Mouse (Mus musculus) MEL (cell line): Measurements from ENCODE around the gene Cyb5b. TPM values are rescaled to one million over a fixed set of nuclear protein-coding genes. Genes with fewer than 3 reads are reported as not detected.
A peak's percentile ranks its signal among the peaks of the same experiment; 100 is the strongest.

ENCODE experiments used
- DNase-seq: peaks from one replicate; pipeline ENCODE4 v3.0.0; 2011; ENCODE audit warnings: low read depth, low spot score
- H3K27ac ChIP-seq: 2 replicates; pipeline ENCODE4 v1.5.1; 2012; ENCODE audit warnings: low read depth, mild to moderate bottlenecking, control low read depth, low read length, moderate library complexity; ENCODE audit not compliant: control insufficient read depth
- H3K27me3 ChIP-seq, 2 experiments: fragments of 150-350 bp in 1 of 2; sonication (generic) in 1 of 2; 2 replicates each; pipeline ENCODE4 v1.6.1; 2012; ENCODE audit warnings: low read length in 2 of 2, mild to moderate bottlenecking in 2 of 2, improper control_type of control experiment in 1 of 2, moderate library complexity in 1 of 2; ENCODE audit not compliant: insufficient read depth in 2 of 2, control insufficient read depth in 1 of 2
- H3K36me3 ChIP-seq, 2 experiments: 2 replicates each; pipeline ENCODE4 v1.6.1; 2012 to 2014; ENCODE audit warnings: low read length in 2 of 2, improper control_type of control experiment in 1 of 2, inconsistent platforms in 1 of 2, mild to moderate bottlenecking in 1 of 2; ENCODE audit not compliant: insufficient read depth in 2 of 2, control insufficient read depth in 1 of 2
- H3K4me1 ChIP-seq, 2 experiments: fragments of 150-350 bp in 1 of 2; sonication (generic) in 1 of 2; 2 replicates each; pipeline ENCODE4 v1.6.1; 2012; ENCODE audit warnings: low read length in 2 of 2, improper control_type of control experiment in 1 of 2, mild to moderate bottlenecking in 1 of 2; ENCODE audit not compliant: insufficient read depth in 2 of 2, control insufficient read depth in 1 of 2
- H3K4me3 ChIP-seq, 2 experiments: fragments of 150-350 bp in 1 of 2; sonication (generic) in 1 of 2; 2 replicates each; pipeline ENCODE4 v1.5.1; 2012; ENCODE audit warnings: low read depth in 2 of 2, low read length in 2 of 2, mild to moderate bottlenecking in 2 of 2, moderate library complexity in 2 of 2, control low read depth in 1 of 2, improper control_type of control experiment in 1 of 2; ENCODE audit not compliant: control insufficient read depth in 1 of 2, insufficient read depth in 1 of 2
- H3K79me2 ChIP-seq: 2 replicates; pipeline ENCODE4 v1.6.1; 2012; ENCODE audit warnings: mild to moderate bottlenecking, low read length, moderate library complexity; ENCODE audit not compliant: control insufficient read depth, poor library complexity, insufficient read depth
- H3K9ac ChIP-seq: 2 replicates; pipeline ENCODE4 v1.6.1; 2012; ENCODE audit warnings: low read depth, mild to moderate bottlenecking, control low read depth, low read length, moderate library complexity; ENCODE audit not compliant: control insufficient read depth, poor library complexity, severe bottlenecking
- H3K9me3 ChIP-seq: fragments of 150-350 bp; sonication (generic); replicated peaks from 2 replicates; pipeline ENCODE4 v1.6.1; 2012; ENCODE audit warnings: mild to moderate bottlenecking, low read length, improper control_type of control experiment, moderate library complexity; ENCODE audit not compliant: insufficient read depth
- CHD1 ChIP-seq: IDR thresholded peaks from 2 replicates; pipeline ENCODE4 v1.6.1; 2012; ENCODE audit warnings: low read depth, mild to moderate bottlenecking, inconsistent platforms, low read length, improper control_type of control experiment
- CHD2 ChIP-seq: IDR thresholded peaks from 2 replicates; pipeline ENCODE4 v1.6.1; 2011; ENCODE audit warnings: low read length, improper control_type of control experiment
- ELF1 ChIP-seq: IDR thresholded peaks from 2 replicates; pipeline ENCODE4 v1.6.1; 2014; ENCODE audit warnings: low read depth, mild to moderate bottlenecking, inconsistent platforms, low read length, improper control_type of control experiment, moderate library complexity
- EP300 ChIP-seq, 2 experiments: IDR thresholded peaks; 2 replicates each; pipeline ENCODE4 v1.6.1; 2011; ENCODE audit warnings: improper control_type of control experiment in 2 of 2, low read length in 2 of 2, low read depth in 1 of 2, mild to moderate bottlenecking in 1 of 2
- ETS1 ChIP-seq: IDR thresholded peaks from 2 replicates; pipeline ENCODE4 v1.6.1; 2012; ENCODE audit warnings: low read depth, mild to moderate bottlenecking, inconsistent platforms, low read length, improper control_type of control experiment, moderate library complexity
- GABPA ChIP-seq: IDR thresholded peaks from 2 replicates; pipeline ENCODE4 v1.6.1; 2012; ENCODE audit warnings: low read depth, mild to moderate bottlenecking, inconsistent platforms, low read length, improper control_type of control experiment, moderate library complexity
- GATA1 ChIP-seq: IDR thresholded peaks from 2 replicates; pipeline ENCODE4 v1.6.1; 2011; ENCODE audit warnings: low read depth, low read length, improper control_type of control experiment
- HCFC1 ChIP-seq: IDR thresholded peaks from 2 replicates; pipeline ENCODE4 v1.6.1; 2012; ENCODE audit warnings: low read depth, mild to moderate bottlenecking, inconsistent platforms, low read length, improper control_type of control experiment, moderate library complexity
- JUND ChIP-seq: IDR thresholded peaks from 2 replicates; pipeline ENCODE4 v1.6.1; 2011; ENCODE audit warnings: low read depth, mild to moderate bottlenecking, improper control_type of control experiment, low read length
- KAT2A ChIP-seq: conservative IDR thresholded peaks from 2 replicates; pipeline ENCODE4 v1.6.1; 2012; ENCODE audit warnings: low read depth, low read length, improper control_type of control experiment, inconsistent platforms
- MAFK ChIP-seq: IDR thresholded peaks from 2 replicates; pipeline ENCODE4 v1.6.1; 2011; ENCODE audit warnings: low read depth, mild to moderate bottlenecking, low read length, improper control_type of control experiment, borderline replicate concordance
- MAX ChIP-seq: IDR thresholded peaks from 2 replicates; pipeline ENCODE4 v1.6.1; 2011; ENCODE audit warnings: low read length, improper control_type of control experiment
- MEF2A ChIP-seq: IDR thresholded peaks from 2 replicates; pipeline ENCODE4 v1.6.1; 2014; ENCODE audit warnings: low read depth, mild to moderate bottlenecking, inconsistent platforms, low read length, improper control_type of control experiment; ENCODE audit not compliant: poor library complexity, insufficient replicate concordance, severe bottlenecking; ENCODE audit errors: extremely low read depth
- MXI1 ChIP-seq: IDR thresholded peaks from 2 replicates; pipeline ENCODE4 v1.6.1; 2011; ENCODE audit warnings: mild to moderate bottlenecking, low read depth, low read length, improper control_type of control experiment
- MYB ChIP-seq: IDR thresholded peaks from 2 replicates; pipeline ENCODE4 v1.6.1; 2011; ENCODE audit warnings: mild to moderate bottlenecking, low read depth, low read length, improper control_type of control experiment
- MYC ChIP-seq: IDR thresholded peaks from 2 replicates; pipeline ENCODE4 v1.6.1; 2011; ENCODE audit warnings: low read depth, mild to moderate bottlenecking, low read length, improper control_type of control experiment, moderate library complexity
- NELFE ChIP-seq: IDR thresholded peaks from 2 replicates; pipeline ENCODE4 v1.6.1; 2011; ENCODE audit warnings: low read depth, low read length, improper control_type of control experiment
- POLR2A ChIP-seq, 2 experiments: IDR thresholded peaks; 2 replicates each; pipeline ENCODE4 v1.6.1; 2011 to 2012; ENCODE audit warnings: low read length in 2 of 2, mild to moderate bottlenecking in 2 of 2, control low read depth in 1 of 2, improper control_type of control experiment in 1 of 2, low read depth in 1 of 2, moderate library complexity in 1 of 2; ENCODE audit not compliant: control insufficient read depth in 1 of 2, insufficient read depth in 1 of 2, poor library complexity in 1 of 2
- POLR2AphosphoS5 ChIP-seq: IDR thresholded peaks from 2 replicates; pipeline ENCODE4 v1.6.1; 2012; ENCODE audit warnings: low read depth, borderline replicate concordance, mild to moderate bottlenecking, inconsistent platforms, low read length, moderate library complexity, mixed read lengths
- RAD21 ChIP-seq: IDR thresholded peaks from 2 replicates; pipeline ENCODE4 v1.6.1; 2011; ENCODE audit warnings: mild to moderate bottlenecking, low read depth, low read length, improper control_type of control experiment
- RCOR1 ChIP-seq: IDR thresholded peaks from 2 replicates; pipeline ENCODE4 v1.6.1; 2012; ENCODE audit warnings: low read depth, mild to moderate bottlenecking, inconsistent platforms, low read length, improper control_type of control experiment
- SIN3A ChIP-seq: IDR thresholded peaks from 2 replicates; pipeline ENCODE4 v1.6.1; 2012; ENCODE audit warnings: low read length, improper control_type of control experiment, inconsistent platforms
- TAL1 ChIP-seq: IDR thresholded peaks from 2 replicates; pipeline ENCODE4 v1.6.1; 2012; ENCODE audit warnings: mild to moderate bottlenecking, inconsistent platforms, low read length, moderate library complexity, mixed read lengths
- TBP ChIP-seq: IDR thresholded peaks from 2 replicates; pipeline ENCODE4 v1.8.0; 2011; ENCODE audit warnings: low read depth, low read length, improper control_type of control experiment
- TCF12 ChIP-seq: IDR thresholded peaks from 2 replicates; pipeline ENCODE4 v1.6.1; 2014; ENCODE audit warnings: low read depth, mild to moderate bottlenecking, inconsistent platforms, low read length, improper control_type of control experiment, moderate library complexity
- USF1 ChIP-seq: IDR thresholded peaks from 2 replicates; pipeline ENCODE4 v1.6.1; 2014; ENCODE audit warnings: low read depth, mild to moderate bottlenecking, inconsistent platforms, low read length, improper control_type of control experiment, moderate library complexity
- USF2 ChIP-seq, 2 experiments: IDR thresholded peaks; 2 replicates each; pipeline ENCODE4 v1.6.1; 2011 to 2012; ENCODE audit warnings: improper control_type of control experiment in 2 of 2, low read length in 2 of 2, borderline replicate concordance in 1 of 2, inconsistent platforms in 1 of 2, low read depth in 1 of 2, mild to moderate bottlenecking in 1 of 2; ENCODE audit not compliant: insufficient read depth in 1 of 2
- ZC3H11A ChIP-seq: IDR thresholded peaks from 2 replicates; pipeline ENCODE4 v1.6.1; 2012; ENCODE audit warnings: low read depth, mild to moderate bottlenecking, inconsistent platforms, low read length, improper control_type of control experiment
- ZMIZ1 ChIP-seq: IDR thresholded peaks from 2 replicates; pipeline ENCODE4 v1.6.1; 2012; ENCODE audit warnings: low read depth, mild to moderate bottlenecking, inconsistent platforms, low read length, improper control_type of control experiment, moderate library complexity
- ZNF384 ChIP-seq: IDR thresholded peaks from 2 replicates; pipeline ENCODE4 v1.6.1; 2012; ENCODE audit warnings: low read depth, mild to moderate bottlenecking, inconsistent platforms, low read length, improper control_type of control experiment
- polyA plus RNA-seq, 2 experiments: library from polyadenylated mRNA; stranded (reverse) in 1 of 2; unstranded in 1 of 2; fragments of >175 nt in 1 of 2; fragments of >200 nt in 1 of 2; gene quantifications; 2 replicates each; pipeline versions ENCODE4 v1.2.1 to v1.2.4; 2012; ENCODE audit warnings: low replicate concordance in 2 of 2, low read depth in 1 of 2; ENCODE audit not compliant: insufficient read length in 2 of 2, insufficient read depth in 1 of 2, missing spikeins in 1 of 2
- total RNA-seq: library from RNA; depleted of rRNA; stranded (reverse); fragments of 300-350 nt; gene quantifications from 2 replicates; pipeline ENCODE4 v1.2.3, GENCODE M21; 2012

Cyb5b gene
- total and polyA plus RNA-seq, 3 experiments, result 67.9 to 79.1 (median 69.4) TPM

GRCm38 (mm10) chr8:107221924-107222851 lies 71.7 kb downstream of the Cyb5b start:
- TF ChIP-seq ZNF384 (peak; percentile 94), MAFK (no peak), USF1 (no peak), KAT2A (no peak), RCOR1 (peak; percentile 91), GABPA (no peak), MXI1 (peak; percentile 44; the same call in 1 of the 2 replicates), USF2 (IDR thresholded peaks at IDR 0.05; ENCODE audit: borderline replicate concordance in 1 of 2, insufficient read depth in 1 of 2, low read depth in 1 of 2, low read length in 2 of 2) (no peak), MAX (no peak), CHD2 (no peak), RAD21 (no peak), JUND (no peak), ETS1 (peak; percentile 58), EP300 (IDR thresholded peaks at IDR 0.05; ENCODE audit: low read depth in 1 of 2, low read length in 2 of 2) (peak; percentile 88 to 89), HCFC1 (peak; percentile 42; the same call in 1 of the 2 replicates), ZC3H11A (no peak), POLR2AphosphoS5 (no peak), TBP (peak; percentile 61), GATA1 (peak; percentile 96), TCF12 (peak; percentile 92), CHD1 (no peak), MYC (0 out of 2 replicates have a peak, but pooled peaks have one; percentile 22), ELF1 (peak; percentile 45; the same call in 1 of the 2 replicates), ZMIZ1 (no peak), TAL1 (peak; percentile 72), MYB (no peak), MEF2A (no peak), SIN3A (peak; percentile 32; the same call in 1 of the 2 replicates), NELFE (no peak; the same call in 1 of the 2 replicates), POLR2A (IDR thresholded peaks at IDR 0.05; ENCODE audit: control insufficient read depth in 1 of 2, insufficient read depth in 1 of 2, low read depth in 1 of 2, low read length in 2 of 2, poor library complexity in 1 of 2) (peak in 1 of 2 experiments; percentile 50; a peak in 1 of 4 replicates)
- no peaks in the 10 kb centered on the region for H3K27me3 ChIP-seq
- DNase-seq, result peak; percentile 89
- H3K27ac ChIP-seq, result peak overlapping the region; percentile 73
- H3K9me3 ChIP-seq, result no peaks in the 10 kb centered on the region
- peak overlapping the region; percentile 9 to 12; a peak in 3 of 4 replicates for H3K4me3 ChIP-seq
- H3K36me3 ChIP-seq, result peaks cover 0 to 35% of the 10 kb centered on the region in 2 experiments; a peak in 2 of 4 replicates
- no peaks in the 10 kb centered on the region for H3K79me2 ChIP-seq
- peaks cover 19 to 40% of the 10 kb centered on the region in 2 experiments for H3K4me1 ChIP-seq
- peak overlapping the region; percentile 56 for H3K9ac ChIP-seq
